9 mouse cellular contexts compared by ENCODE assay signal in genomic region chr8:88010566-88010965, GRCm38 (mm10). TPM values are rescaled to one million over a fixed set of nuclear protein-coding genes. Genes with fewer than 3 reads are reported as not detected.
A peak's percentile ranks its signal among the peaks of the same experiment; 100 is the strongest.
DNase-seq lines count a peak whose midpoint lies in the region; ATAC-seq and TF ChIP-seq lines count a peak whose summit lies in the region.
"Had no signal": no experiment of that assay in that cellular context is flagged by ENCODE, and none has a peak within 500 bp of the region (broad histone marks: within the 10 kb centered on the region; RNA-seq: fewer than 3 reads in every experiment).

No protein-coding gene starts in this region.

- intact Hi-C loops in left cerebral cortex, postnatal 25 days (cut with DNase I) = no loop called here

- ATAC-seq in intestine, embryonic 15.5 days = peak; percentile 36; the same call in 1 of the 2 replicates
- ATAC-seq in intestine, embryonic 16.5 days = no peak
- ATAC-seq in heart, postnatal 0 days (ENCODE audit: insufficient read depth, low read depth) = peak; percentile 60
- no peak for ATAC-seq in midbrain, postnatal 0 days (ENCODE audit: low FRiP score)

- peak; percentile 55 for TF ChIP-seq CTCF in heart, postnatal 0 days (IDR thresholded peaks at IDR 0.05; ENCODE audit: low read depth)
- peak; percentile 62 for TF ChIP-seq CTCF in midbrain, postnatal 0 days (IDR thresholded peaks at IDR 0.05)

- H3K27me3 ChIP-seq in intestine, embryonic 15.5 days (replicated peaks) = no peaks in the 10 kb centered on the region
- no peaks in the 10 kb centered on the region for H3K27me3 ChIP-seq in intestine, embryonic 16.5 days (replicated peaks; ENCODE audit: control insufficient read depth, insufficient read depth, low read length)
- no peaks in the 10 kb centered on the region; the same call in 1 of the 2 replicates for H3K27me3 ChIP-seq in heart, postnatal 0 days (ENCODE audit: control insufficient read depth, insufficient read depth, low read length)
- H3K27me3 ChIP-seq in midbrain, postnatal 0 days (ENCODE audit: insufficient read depth, low read length) = no peaks in the 10 kb centered on the region
- H3K27me3 ChIP-seq: hindbrain, embryonic 15.5 days had no signal

- TF ChIP-seq EP300 in heart, postnatal 0 days (IDR thresholded peaks at IDR 0.05; ENCODE audit: low read depth) = no peak

- no peak overlapping the region for H3K4me3 ChIP-seq in intestine, embryonic 15.5 days (replicated peaks)
- no peak overlapping the region for H3K4me3 ChIP-seq in intestine, embryonic 16.5 days (ENCODE audit: low read length)
- no peak overlapping the region for H3K4me3 ChIP-seq in heart, postnatal 0 days (ENCODE audit: low read depth, low read length)
- H3K4me3 ChIP-seq in midbrain, postnatal 0 days (ENCODE audit: low read depth, low read length) = no peak overlapping the region
- H3K4me3 ChIP-seq: hindbrain, embryonic 15.5 days had no signal

- WGBS in intestine, embryonic 15.5 days = 52% methylated on average over 3 of the region's 3 CpGs
- WGBS in intestine, embryonic 16.5 days = 45% methylated on average over 3 of the region's 3 CpGs
- WGBS in heart, postnatal 0 days = 35% methylated on average over 3 of the region's 3 CpGs
- WGBS in midbrain, postnatal 0 days = 55% methylated on average over 3 of the region's 3 CpGs

- no peak overlapping the region for H3K27ac ChIP-seq in intestine, embryonic 15.5 days
- no peak overlapping the region for H3K27ac ChIP-seq in intestine, embryonic 16.5 days (ENCODE audit: low read length)
- H3K27ac ChIP-seq in heart, postnatal 0 days (ENCODE audit: low read depth) = peak overlapping the region; percentile 19; the same call in 1 of the 2 replicates
- H3K27ac ChIP-seq in midbrain, postnatal 0 days (ENCODE audit: low read depth, low read length) = no peak overlapping the region
- H3K27ac ChIP-seq: hindbrain, embryonic 15.5 days had no signal

- H3K9ac ChIP-seq in intestine, embryonic 15.5 days = no peak overlapping the region
- no peak overlapping the region for H3K9ac ChIP-seq in intestine, embryonic 16.5 days (ENCODE audit: low read depth, low read length)
- H3K9ac ChIP-seq in heart, postnatal 0 days (replicated peaks; ENCODE audit: low read depth, low read length) = no peak overlapping the region
- H3K9ac ChIP-seq in midbrain, postnatal 0 days (replicated peaks; ENCODE audit: low read length, poor library complexity, severe bottlenecking) = no peak overlapping the region
- H3K9ac ChIP-seq: hindbrain, embryonic 15.5 days had no signal

- H3K4me2 ChIP-seq in intestine, embryonic 15.5 days (replicated peaks) = no peak overlapping the region
- H3K4me2 ChIP-seq in intestine, embryonic 16.5 days (ENCODE audit: low read depth, low read length) = no peak overlapping the region
- H3K4me2 ChIP-seq in heart, postnatal 0 days (ENCODE audit: low read depth, low read length) = no peak overlapping the region
- no peak overlapping the region for H3K4me2 ChIP-seq in midbrain, postnatal 0 days (ENCODE audit: low read depth, low read length, poor library complexity, severe bottlenecking)
- H3K4me2 ChIP-seq: hindbrain, embryonic 15.5 days had no signal

- no peaks in the 10 kb centered on the region for H3K9me3 ChIP-seq in intestine, embryonic 15.5 days
- H3K9me3 ChIP-seq in intestine, embryonic 16.5 days (ENCODE audit: control insufficient read depth, low read length) = no peaks in the 10 kb centered on the region
- no peaks in the 10 kb centered on the region for H3K9me3 ChIP-seq in heart, postnatal 0 days (replicated peaks; ENCODE audit: control insufficient read depth, low read length)
- no peaks in the 10 kb centered on the region for H3K9me3 ChIP-seq in midbrain, postnatal 0 days (ENCODE audit: low read length)
- H3K9me3 ChIP-seq: hindbrain, embryonic 15.5 days had no signal

- no peaks in the 10 kb centered on the region for H3K4me1 ChIP-seq in intestine, embryonic 15.5 days (replicated peaks)
- no peaks in the 10 kb centered on the region; the same call in 1 of the 2 replicates for H3K4me1 ChIP-seq in intestine, embryonic 16.5 days (ENCODE audit: control insufficient read depth, insufficient read depth, low read length)
- no peaks in the 10 kb centered on the region for H3K4me1 ChIP-seq in heart, postnatal 0 days (ENCODE audit: control insufficient read depth, insufficient read depth)
- H3K4me1 ChIP-seq in midbrain, postnatal 0 days (ENCODE audit: insufficient read depth, low read length) = no peaks in the 10 kb centered on the region

- H3K36me3 ChIP-seq in intestine, embryonic 15.5 days = no peaks in the 10 kb centered on the region
- no peaks in the 10 kb centered on the region for H3K36me3 ChIP-seq in intestine, embryonic 16.5 days (ENCODE audit: control insufficient read depth, insufficient read depth, low read length)
- no peaks in the 10 kb centered on the region for H3K36me3 ChIP-seq in heart, postnatal 0 days (replicated peaks; ENCODE audit: control insufficient read depth, insufficient read depth, low read length)
- no peaks in the 10 kb centered on the region for H3K36me3 ChIP-seq in midbrain, postnatal 0 days (ENCODE audit: insufficient read depth, low read length)
- H3K36me3 ChIP-seq: hindbrain, embryonic 15.5 days had no signal

- DNase-seq in R1 (ENCODE audit: low read depth, low spot score) = peak; percentile 79
- peak; percentile 58 for DNase-seq in embryo, embryonic 10.5 days (ENCODE audit: low spot score)
- DNase-seq in heart, postnatal 0 days (ENCODE audit: low spot score) = peak; percentile 21
- peak; percentile 9 to 10 for DNase-seq in left cerebral cortex, postnatal 25 days (ENCODE audit: low spot score in 2 of 2)
- peak; percentile 15 for DNase-seq in midbrain, postnatal 0 days (ENCODE audit: low spot score)
- DNase-seq in T-cell, adult 2 months (ENCODE audit: low spot score) = no peak

RNA-seq across cellular contexts. Expression of gene Zfp423, which starts 51.2 kb away (rescaled TPM):
- polyA plus RNA-seq in intestine, embryonic 15.5 days (2015; fragmentation: Nextera tagmentation; extraction: Ambion mirVana) = 5.0 and 5.5 TPM in 2 replicates
- polyA plus RNA-seq in intestine, embryonic 16.5 days (2015; fragmentation: Nextera tagmentation; extraction: Ambion mirVana) = 2.4 and 2.5 TPM in 2 replicates
- 5.0 and 7.9 TPM in 2 replicates for total RNA-seq in heart, postnatal 0 days (2014; rRNA removed; ENCODE audit: low replicate concordance)
- polyA plus RNA-seq in heart, postnatal 0 days (2015; fragmentation: Nextera tagmentation; extraction: Ambion mirVana) = 1.9 TPM in 2 replicates
- 10 to 100 TPM; 25.3 TPM for total RNA-seq in left cerebral cortex, postnatal 25 days (2021)
- total RNA-seq in midbrain, postnatal 0 days (2014; rRNA removed) = 53.6 and 57.5 TPM in 2 replicates
- 17.9 and 22.9 TPM in 2 replicates for polyA plus RNA-seq in midbrain, postnatal 0 days (2015; fragmentation: Nextera tagmentation; extraction: Ambion mirVana)

Comparison
In these comparisons a context has a peak if more than half of its experiments do, and no peak if none do; other contexts are left out.
1. ATAC-seq: peak in intestine, embryonic 15.5 days (single experiment) and heart, postnatal 0 days (single experiment); none in intestine, embryonic 16.5 days (single experiment) and midbrain, postnatal 0 days (single experiment).